Mouse (Mus musculus) embryonic facial prominence, embryonic 14.5 days (tissue): ENCODE measurements around the gene Slc35e4. TPM values are rescaled to one million over a fixed set of nuclear protein-coding genes. Genes with fewer than 3 reads are reported as not detected.

Source experiments
- ATAC-seq: fragments of 200-750 bp; cut with Nextera tagmentation; 2 replicates; pipeline ENCODE4 v1.8.0; 2017; ENCODE audit warnings: low read depth, moderate number of reproducible peaks, moderate TSS enrichment
- DNase-seq: peaks from one replicate; pipeline ENCODE4 v3.0.0-alpha.2; 2015; ENCODE audit warnings: low spot score
- H3K27ac ChIP-seq: fragments of 300-500 bp; sonication (generic); replicated peaks from 2 replicates; pipeline ENCODE4 v1.5.1; 2014; ENCODE audit warnings: low read depth, mild to moderate bottlenecking, low read length, moderate library complexity
- H3K27me3 ChIP-seq: fragments of 300-500 bp; sonication (generic); replicated peaks from 2 replicates; pipeline ENCODE4 v1.6.1; 2014; ENCODE audit warnings: low read length; ENCODE audit not compliant: control insufficient read depth, insufficient read depth
- H3K36me3 ChIP-seq: fragments of 300-500 bp; sonication (generic); 2 replicates; pipeline ENCODE4 v1.6.1; 2014; ENCODE audit warnings: low read length, mixed read lengths; ENCODE audit not compliant: control insufficient read depth, insufficient read depth
- H3K4me1 ChIP-seq: fragments of 300-500 bp; sonication (generic); 2 replicates; pipeline ENCODE4 v1.6.1; 2014; ENCODE audit warnings: antibody characterized with exemption, low read length; ENCODE audit not compliant: control insufficient read depth, insufficient read depth
- H3K4me2 ChIP-seq: fragments of 300-500 bp; sonication (generic); 2 replicates; pipeline ENCODE4 v1.6.1; 2014; ENCODE audit warnings: low read depth, mild to moderate bottlenecking, low read length, moderate library complexity, mixed read lengths
- H3K4me3 ChIP-seq: fragments of 300-500 bp; sonication (generic); 2 replicates; pipeline ENCODE4 v1.5.1; 2014; ENCODE audit warnings: low read depth, mild to moderate bottlenecking, low read length
- H3K9ac ChIP-seq: fragments of 300-500 bp; sonication (generic); 2 replicates; pipeline ENCODE4 v1.6.1; 2014; ENCODE audit warnings: low read depth, mild to moderate bottlenecking, low read length, moderate library complexity, mixed read lengths
- H3K9me3 ChIP-seq: fragments of 300-500 bp; sonication (generic); 2 replicates; pipeline ENCODE4 v1.6.1; 2016; ENCODE audit warnings: low read length; ENCODE audit not compliant: control insufficient read depth
- WGBS: fragments of 180-500 bp; shearing (Covaris S2); extraction: QIAGEN DNeasy Blood & Tissue Kit; methylation state at CpG from one replicate; pipeline ENCODE4 v1.1.7; 2014; 5-methylcytosine and 5-hydroxymethylcytosine counted together
- polyA plus RNA-seq: library from polyadenylated mRNA; unstranded; fragments of >200 nt; fragmentation: Nextera tagmentation; extraction: Ambion mirVana; gene quantifications from 2 replicates; pipeline ENCODE4 v1.2.1, GENCODE M21; 2014

The Slc35e4 gene
- polyA plus RNA-seq, 1 experiment from 2014 or later = 6.4 TPM

DNA sequence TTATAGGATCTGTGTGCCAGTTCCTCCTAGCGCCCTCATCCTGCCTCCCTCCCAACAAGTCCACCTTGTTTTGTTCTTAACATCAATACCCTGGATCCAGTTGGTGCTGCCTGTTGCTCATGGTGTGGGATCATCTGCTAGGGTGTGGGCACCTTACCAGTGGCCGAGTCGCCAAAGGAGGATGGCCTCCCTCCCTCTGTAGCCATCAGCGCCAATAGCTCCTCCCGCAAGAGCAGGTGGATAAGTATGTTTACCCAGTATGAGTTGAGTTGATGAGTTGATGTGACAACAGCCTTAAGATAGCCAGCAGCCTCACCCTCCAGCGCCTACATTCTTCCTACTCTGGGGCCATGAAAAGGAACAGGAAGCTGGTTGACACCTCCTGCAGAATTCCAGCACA lies 14.2 kb downstream of the Slc35e4 start:
- no peak overlapping the region for H3K4me2 ChIP-seq
- no peak for DNase-seq
- 85% methylated on average over 6 of the region's 6 CpGs for WGBS
- no peak overlapping the region for H3K4me3 ChIP-seq
- peaks cover 4% of the 10 kb centered on the region; the same call in 1 of the 2 replicates for H3K36me3 ChIP-seq
- H3K27me3 ChIP-seq = no peaks in the 10 kb centered on the region
- no peak overlapping the region for H3K9ac ChIP-seq
- no peaks in the 10 kb centered on the region for H3K4me1 ChIP-seq
- H3K9me3 ChIP-seq = no peaks in the 10 kb centered on the region
- H3K27ac ChIP-seq = no peak overlapping the region
- ATAC-seq = no peak

DNA sequence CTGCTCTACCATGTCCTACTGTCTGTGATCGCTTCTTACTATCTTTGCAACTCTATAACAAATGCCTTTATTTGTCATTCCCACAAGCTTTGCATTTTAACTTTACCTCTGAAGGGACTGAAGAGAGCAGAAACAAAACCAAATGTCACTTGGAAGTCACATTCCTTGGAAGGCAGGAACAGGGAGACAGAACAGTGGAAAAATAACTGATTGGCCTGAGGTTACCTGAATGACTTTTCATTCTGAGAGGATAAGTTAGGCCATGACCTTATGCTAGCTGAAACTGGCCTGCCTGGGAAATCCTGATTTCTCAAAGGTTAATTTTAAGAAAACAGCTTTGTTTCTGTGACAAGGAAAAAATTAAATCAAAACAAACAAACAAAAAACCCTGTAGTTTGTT lies 18.5 kb downstream of the Slc35e4 start:
- 0 out of 2 replicates have a peak, but pooled peaks cover 2% of the 10 kb centered on the region for H3K4me1 ChIP-seq
- peaks cover 4% of the 10 kb centered on the region; the same call in 1 of the 2 replicates for H3K36me3 ChIP-seq
- H3K9ac ChIP-seq = no peak overlapping the region
- no peak overlapping the region for H3K27ac ChIP-seq
- no peaks in the 10 kb centered on the region for H3K9me3 ChIP-seq
- no peaks in the 10 kb centered on the region for H3K27me3 ChIP-seq
- DNase-seq (no peak), ATAC-seq (no peak)
- WGBS = 91% methylated on average over 1 of the region's 1 CpGs
- no peak overlapping the region for H3K4me3 ChIP-seq
- H3K4me2 ChIP-seq = no peak overlapping the region

DNA sequence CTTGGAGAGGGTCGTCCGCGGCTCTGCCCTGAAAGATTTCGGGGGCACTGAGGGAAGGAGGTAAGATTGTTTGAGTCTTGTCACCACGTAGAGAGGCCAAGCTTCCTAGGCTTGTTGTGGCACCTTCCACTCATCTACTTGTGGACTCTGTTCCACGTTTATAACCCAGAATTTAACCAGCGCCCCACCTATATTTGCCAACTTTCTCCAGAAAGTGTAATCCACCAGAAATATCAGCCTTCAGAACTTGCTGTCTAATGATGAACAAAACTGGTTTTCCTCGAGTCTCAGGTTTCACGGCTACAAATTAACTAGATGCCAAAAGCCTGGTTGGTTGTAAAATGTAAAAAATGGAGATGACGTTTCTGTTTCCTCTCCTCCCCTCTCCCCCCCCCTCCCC lies 19.0 kb downstream of the Slc35e4 start:
- no peaks in the 10 kb centered on the region for H3K9me3 ChIP-seq
- H3K4me2 ChIP-seq = peak overlapping the region; percentile 80
- H3K9ac ChIP-seq = peak overlapping the region; percentile 60
- WGBS = 3% methylated on average over 10 of the region's 10 CpGs
- H3K36me3 ChIP-seq = peaks cover 4% of the 10 kb centered on the region; the same call in 1 of the 2 replicates
- DNase-seq (peak; percentile 71), ATAC-seq (no peak)
- peak overlapping the region; percentile 82 for H3K27ac ChIP-seq
- H3K4me1 ChIP-seq = 0 out of 2 replicates have a peak, but pooled peaks cover 2% of the 10 kb centered on the region
- H3K4me3 ChIP-seq = peak overlapping the region; percentile 46
- H3K27me3 ChIP-seq = no peaks in the 10 kb centered on the region

GRCm38 (mm10) chr11:3894406-3895281 lies 19.8 kb downstream of the Slc35e4 start, which contains the start of the genes 4921536K21Rik and Dusp18:
TSS of gene 4921536K21Rik (minus strand) at chr11:3895098.
TSS of gene Dusp18 (plus strand) at chr11:3895240.
- ATAC-seq (peak; percentile 99), DNase-seq (peak; percentile 97)
- Histone ChIP-seq H3K9ac (peak within 1 kb of the TSS; percentile 60), H3K4me1 (0 out of 2 replicates have a peak, but pooled peaks cover 2% of the 10 kb centered on the region), H3K27ac (peak within 1 kb of the TSS; percentile 82), H3K4me2 (peak within 1 kb of the TSS; percentile 80), H3K36me3 (peaks cover 4% of the 10 kb centered on the region; the same call in 1 of the 2 replicates), H3K27me3 (no peaks in the 10 kb centered on the region), H3K4me3 (peak within 1 kb of the TSS; percentile 46), H3K9me3 (no peaks in the 10 kb centered on the region)
- WGBS = 6% methylated on average over 40 of the region's 46 CpGs

GRCm38 (mm10) chr11:3893970-3894369 lies 20.5 kb downstream of the Slc35e4 start:
- Histone ChIP-seq H3K27ac (no peak overlapping the region), H3K9me3 (no peaks in the 10 kb centered on the region), H3K4me3 (no peak overlapping the region), H3K4me2 (peak overlapping the region; percentile 80; the same call in 1 of the 2 replicates), H3K4me1 (0 out of 2 replicates have a peak, but pooled peaks cover 2% of the 10 kb centered on the region), H3K27me3 (no peaks in the 10 kb centered on the region), H3K36me3 (peaks cover 4% of the 10 kb centered on the region; the same call in 1 of the 2 replicates), H3K9ac (no peak overlapping the region)
- ATAC-seq = no peak
- WGBS = 77% methylated on average over 6 of the region's 6 CpGs
- DNase-seq = no peak

DNA sequence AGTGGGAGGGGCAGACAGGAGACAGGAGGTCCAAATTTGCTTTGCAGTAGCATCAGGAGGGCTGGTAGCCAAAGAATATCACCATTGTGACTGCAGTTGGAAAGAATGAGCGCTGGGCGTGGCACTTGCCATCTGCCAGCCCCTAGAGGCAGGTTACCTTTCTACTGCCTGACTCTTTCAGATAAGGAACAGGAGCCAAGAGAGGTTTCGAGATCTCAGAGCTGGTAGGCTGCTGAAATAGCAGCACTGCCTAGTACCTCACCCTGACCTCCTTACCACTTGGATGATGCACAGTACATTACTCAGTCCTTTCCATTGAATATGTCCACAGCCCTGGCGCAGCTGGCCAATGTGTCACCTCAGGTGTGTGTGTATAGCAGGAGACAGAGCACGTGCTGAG lies 27.1 kb downstream of the Slc35e4 start:
- 76% methylated on average over 5 of the region's 5 CpGs for WGBS
- H3K9ac ChIP-seq = no peak overlapping the region
- H3K4me1 ChIP-seq = no peaks in the 10 kb centered on the region
- DNase-seq = no peak
- no peaks in the 10 kb centered on the region for H3K36me3 ChIP-seq
- no peaks in the 10 kb centered on the region for H3K27me3 ChIP-seq
- no peak overlapping the region for H3K4me3 ChIP-seq
- no peak overlapping the region for H3K27ac ChIP-seq
- H3K4me2 ChIP-seq = no peak overlapping the region
- no peaks in the 10 kb centered on the region for H3K9me3 ChIP-seq
- no peak for ATAC-seq

GRCm38 (mm10) chr11:3883711-3884110 lies 30.8 kb downstream of the Slc35e4 start:
- no peak overlapping the region for H3K4me3 ChIP-seq
- 86% methylated on average over 3 of the region's 3 CpGs for WGBS
- H3K4me2 ChIP-seq = no peak overlapping the region
- no peaks in the 10 kb centered on the region for H3K4me1 ChIP-seq
- no peaks in the 10 kb centered on the region for H3K36me3 ChIP-seq
- ATAC-seq = no peak
- H3K27me3 ChIP-seq = no peaks in the 10 kb centered on the region
- no peaks in the 10 kb centered on the region for H3K9me3 ChIP-seq
- no peak overlapping the region for H3K9ac ChIP-seq
- DNase-seq = no peak
- no peak overlapping the region for H3K27ac ChIP-seq

DNA sequence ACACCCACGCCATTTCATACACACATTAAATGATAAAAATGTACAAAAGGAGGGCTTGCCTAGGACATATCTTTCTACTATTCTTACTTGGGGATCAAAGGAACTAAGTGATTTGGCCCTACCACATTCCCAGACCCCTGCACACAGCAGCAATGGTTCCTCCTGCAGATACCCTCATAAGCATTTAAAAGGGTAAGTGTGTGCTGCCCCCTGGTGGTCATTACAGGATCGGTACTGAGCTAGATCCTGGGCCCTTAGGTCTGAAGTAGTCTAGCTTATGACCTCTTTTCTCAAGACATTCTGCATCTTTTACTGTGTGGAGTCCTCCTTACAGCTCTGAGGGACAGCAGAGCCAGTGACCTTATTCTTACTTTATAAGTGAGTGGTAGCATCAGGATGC lies 34.6 kb downstream of the Slc35e4 start:
- Histone ChIP-seq H3K4me3 (no peak overlapping the region), H3K9me3 (no peaks in the 10 kb centered on the region), H3K36me3 (no peaks in the 10 kb centered on the region), H3K4me1 (no peaks in the 10 kb centered on the region), H3K4me2 (no peak overlapping the region), H3K9ac (no peak overlapping the region), H3K27ac (no peak overlapping the region), H3K27me3 (no peaks in the 10 kb centered on the region)
- 44% methylated on average over 2 of the region's 2 CpGs for WGBS
- ATAC-seq (peak; percentile 72; the same call in 1 of the 2 replicates), DNase-seq (peak; percentile 81)
